Mouse (Mus musculus) kidney, adult 18-20 months (tissue): ENCODE measurements around the gene Gm5617.
"Not testable (repeated sequence)": the region's sequence is repeated elsewhere in the genome, so short reads cannot be mapped to it uniquely, and the experiment has no call there.

ENCODE experiments used
- DNase-seq: peaks from one replicate; pipeline ENCODE4 v3.0.0; 2021

Gene Gm5617

GRCm38 (mm10) chr9:48503001-48503400 lies 7.8 kb downstream of the Gm5617 start:
- DNase-seq = no peak

- DNase-seq = no peak
Measured at GRCm38 (mm10) chr9:48504741-48505365, 9.6 kb downstream of the Gm5617 start.

- DNase-seq = no peak
Measured at GRCm38 (mm10) chr9:48510134-48510533, 14.9 kb downstream of the Gm5617 start.

DNA sequence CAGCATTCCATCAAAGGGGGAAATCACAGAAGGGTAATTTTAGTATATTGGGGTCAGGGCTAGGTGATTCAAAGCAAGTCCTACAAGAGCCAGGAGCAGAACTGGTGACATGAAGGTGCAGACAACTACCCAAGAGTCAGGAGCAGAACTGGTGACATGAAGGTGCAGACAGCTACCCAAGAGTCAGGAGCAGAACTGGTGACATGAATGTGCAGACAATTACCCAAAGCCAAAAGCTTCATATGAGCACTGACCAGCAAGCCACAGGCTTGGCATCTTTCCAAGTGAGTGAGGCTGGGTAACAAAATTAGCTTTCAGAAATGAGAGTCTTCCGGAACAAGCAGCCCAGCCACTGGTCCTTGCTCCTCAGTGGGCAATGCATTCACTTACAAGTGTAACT lies 20.1 kb downstream of the Gm5617 start:
- no peak for DNase-seq

GRCm38 (mm10) chr9:48516615-48517371 lies 21.6 kb downstream of the Gm5617 start:
- DNase-seq = no peak

DNA sequence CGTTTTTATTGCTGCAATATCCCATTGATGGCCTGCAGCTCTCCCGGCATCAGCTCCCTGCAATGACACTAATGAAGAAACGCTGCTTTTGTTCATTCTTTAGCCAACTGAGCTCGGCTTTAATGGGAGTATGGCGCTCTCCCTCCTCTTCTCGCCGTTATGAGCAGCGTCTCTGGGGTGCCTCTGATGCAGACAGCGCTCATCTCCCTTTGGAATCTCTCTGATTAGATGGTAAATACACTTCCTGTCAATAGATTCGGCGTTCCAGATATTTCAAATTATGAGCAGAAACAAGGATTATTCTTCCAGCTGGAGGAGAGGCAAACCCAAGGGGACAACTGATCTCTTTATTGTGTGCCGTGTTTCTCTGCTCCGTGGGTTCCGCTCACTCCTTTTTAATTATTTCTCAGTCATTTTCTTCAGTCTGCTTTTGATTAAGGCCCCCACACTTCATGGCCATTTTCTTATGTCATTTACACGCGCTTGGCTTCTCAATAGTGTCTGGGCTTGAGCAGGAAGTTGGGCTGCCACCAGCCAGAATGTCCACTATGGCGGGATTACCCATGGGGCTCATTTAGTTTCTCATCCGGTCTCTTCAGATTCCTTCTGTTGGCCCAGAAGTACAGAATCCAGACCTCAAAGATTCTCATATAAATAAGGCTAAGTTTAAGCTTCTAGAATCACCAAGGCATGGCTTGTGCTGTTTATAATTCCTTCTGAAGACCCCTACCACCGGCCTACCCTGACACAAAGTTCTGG lies 22.3 kb downstream of the Gm5617 start:
- DNase-seq = no peak

DNA sequence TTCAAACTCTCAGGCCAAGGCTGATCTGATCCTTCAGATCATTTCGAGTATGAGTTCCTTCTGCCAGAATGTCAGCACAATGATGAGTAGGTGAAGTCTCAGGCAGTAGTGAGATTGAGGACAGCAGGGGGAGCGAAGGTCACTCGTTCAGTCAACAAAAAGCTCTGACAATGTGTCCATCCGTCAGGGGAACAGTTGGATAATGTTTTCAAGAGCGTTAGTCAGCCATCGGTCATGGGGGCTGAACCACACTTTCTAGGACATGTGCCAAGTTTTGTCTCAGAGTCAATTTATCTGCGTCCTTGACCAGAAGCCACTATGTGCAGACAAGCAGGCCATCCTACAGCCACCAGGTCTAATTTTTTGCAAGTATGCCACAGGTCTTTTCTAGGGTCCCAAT lies 25.2 kb downstream of the Gm5617 start:
- not testable (repeated sequence) for DNase-seq

GRCm38 (mm10) chr9:48525566-48525965 lies 30.3 kb downstream of the Gm5617 start:
- DNase-seq = no peak

- DNase-seq = no peak
Measured at GRCm38 (mm10) chr9:48526520-48526919, 31.3 kb downstream of the Gm5617 start.

DNA sequence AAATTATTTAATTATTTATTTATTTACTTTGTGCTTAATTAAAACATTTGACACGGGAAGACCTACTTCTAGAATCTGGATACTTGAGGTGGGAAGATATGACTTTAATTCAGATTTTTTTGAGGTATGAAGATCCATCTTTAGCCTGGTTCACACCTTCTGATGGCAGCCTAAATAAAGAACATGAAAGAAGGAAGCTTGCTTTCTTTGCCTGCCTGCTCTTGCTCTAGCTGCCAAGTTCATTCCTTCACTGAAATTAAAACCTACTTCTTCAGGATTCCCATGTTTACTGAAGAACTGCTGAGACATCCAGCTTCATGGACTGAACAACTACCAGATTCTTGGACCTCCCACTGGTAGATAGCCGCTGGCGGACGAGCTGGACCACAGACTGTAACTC lies 36.1 kb downstream of the Gm5617 start:
- no peak for DNase-seq

GRCm38 (mm10) chr9:48532203-48532602 lies 37.0 kb downstream of the Gm5617 start:
- no peak for DNase-seq

- no peak for DNase-seq
Measured at GRCm38 (mm10) chr9:48532730-48533129, 37.5 kb downstream of the Gm5617 start.

GRCm38 (mm10) chr9:48536414-48536813 lies 41.2 kb downstream of the Gm5617 start:
- DNase-seq = no peak

GRCm38 (mm10) chr9:48537616-48538015 lies 42.4 kb downstream of the Gm5617 start:
- not testable (repeated sequence) for DNase-seq

- DNase-seq = no peak
Measured at GRCm38 (mm10) chr9:48538044-48538645, 42.9 kb downstream of the Gm5617 start.

DNA sequence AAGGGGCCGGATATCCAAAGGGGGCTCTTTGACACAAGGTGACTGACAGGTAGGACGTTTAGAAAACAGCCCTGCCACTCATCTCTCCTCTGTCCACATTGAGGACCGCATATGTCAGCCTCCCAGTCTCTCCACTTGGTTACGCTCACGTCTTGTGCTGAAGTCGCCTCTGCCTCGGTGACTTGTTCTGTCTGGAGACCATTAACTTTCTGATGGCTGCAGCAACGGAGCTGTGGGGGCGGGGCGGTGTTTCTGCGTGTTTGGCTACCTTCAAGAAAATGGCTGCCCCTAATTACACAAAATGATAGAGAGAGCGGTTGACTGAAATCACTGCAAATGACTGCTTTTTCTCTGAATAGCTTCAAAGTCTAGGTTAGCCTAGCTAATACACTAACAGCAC lies 43.4 kb downstream of the Gm5617 start:
- no peak for DNase-seq
